Mouse (Mus musculus) embryo, embryonic 11.5 days (tissue): ENCODE results near the gene Abca17.

Source experiments
- DNase-seq: peaks from one replicate; pipeline ENCODE4 v3.0.0-alpha.2; 2012; ENCODE audit warnings: low read depth, low spot score

The Abca17 gene

DNA sequence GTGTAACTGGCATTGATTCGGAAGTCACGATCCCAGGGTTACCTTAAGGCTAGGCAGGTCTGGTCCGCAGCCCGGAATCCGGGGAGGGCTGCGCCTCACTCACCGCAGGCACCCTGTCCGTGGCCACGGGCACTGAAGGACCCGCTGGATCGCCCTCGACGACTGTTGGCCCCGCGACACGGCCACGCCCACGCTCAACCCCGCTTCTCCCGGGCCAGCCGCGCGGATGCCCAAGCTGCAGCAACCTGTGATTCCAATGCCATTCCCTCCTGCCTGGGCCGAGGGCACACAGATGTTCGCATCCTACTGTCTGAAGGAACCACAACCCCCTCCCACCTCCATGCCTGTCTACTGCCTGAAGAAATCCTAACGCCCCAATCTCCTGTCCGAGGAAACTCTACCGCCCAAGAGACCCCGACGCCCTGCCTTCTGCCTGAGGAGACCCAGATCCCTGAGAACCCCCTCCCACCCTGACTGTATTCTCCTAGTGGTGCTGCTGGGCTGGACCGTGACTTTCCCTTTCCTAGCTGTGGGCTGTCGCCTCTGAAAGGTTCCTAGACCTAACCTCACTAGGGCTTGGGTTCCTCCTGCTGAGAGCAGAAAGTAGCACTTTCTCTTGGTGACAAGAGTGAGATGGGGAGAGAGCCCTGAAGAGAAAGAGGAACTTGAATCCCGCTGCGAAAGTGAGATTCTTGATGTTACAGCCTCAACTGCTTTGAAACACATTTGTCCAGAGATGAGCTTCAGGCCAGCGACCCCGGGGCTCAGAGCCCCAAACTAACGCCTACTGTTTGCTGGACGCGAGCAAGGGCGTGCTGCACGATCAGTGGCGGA is at the start of gene Abca17:
Abca17 (minus strand) TSS at position 143 of the 834 bp plus-strand sequence.
- DNase-seq: no peak

DNA sequence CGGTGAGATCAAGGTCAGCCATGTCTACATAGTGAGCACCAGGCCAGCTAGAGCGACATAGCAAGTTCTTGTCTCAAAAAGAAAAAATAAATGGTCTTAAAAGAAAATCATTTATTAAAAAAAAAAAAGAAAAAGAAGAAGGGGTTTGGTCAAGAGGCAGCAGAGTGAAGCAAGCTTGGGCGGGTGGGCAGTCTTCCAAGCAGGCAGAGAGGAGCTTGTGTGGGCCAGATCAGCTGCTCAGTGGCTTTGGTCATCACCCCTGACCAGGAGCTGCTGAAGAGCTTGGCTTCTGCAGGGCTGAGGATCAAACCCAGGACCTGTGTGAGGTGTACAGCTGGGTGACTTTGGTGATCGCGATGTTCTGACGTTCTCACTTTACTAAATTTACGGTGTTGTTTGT is 43.6 kb upstream of the Abca17 start:
- DNase-seq: no peak

DNA sequence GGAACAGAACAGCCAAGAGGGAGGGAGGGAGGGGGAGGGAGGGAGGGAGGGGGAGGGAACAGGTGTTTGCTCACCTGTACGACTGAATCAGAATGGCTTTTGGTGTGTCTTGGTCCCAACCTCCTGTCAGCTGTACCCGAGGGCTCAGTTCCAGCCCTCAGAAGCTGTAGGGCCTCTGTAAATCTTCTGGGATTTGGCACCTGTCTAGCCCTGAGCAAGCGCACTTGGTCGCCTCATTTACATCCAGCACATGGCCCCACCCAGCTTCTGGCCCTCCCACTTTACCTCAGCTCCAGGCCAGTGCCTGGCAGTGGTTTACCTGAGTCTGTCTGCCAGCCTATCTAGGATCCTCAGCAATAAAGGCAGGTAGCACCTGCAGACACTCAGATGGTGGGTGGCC is 42.7 kb upstream of the Abca17 start:
- DNase-seq: no peak

DNA sequence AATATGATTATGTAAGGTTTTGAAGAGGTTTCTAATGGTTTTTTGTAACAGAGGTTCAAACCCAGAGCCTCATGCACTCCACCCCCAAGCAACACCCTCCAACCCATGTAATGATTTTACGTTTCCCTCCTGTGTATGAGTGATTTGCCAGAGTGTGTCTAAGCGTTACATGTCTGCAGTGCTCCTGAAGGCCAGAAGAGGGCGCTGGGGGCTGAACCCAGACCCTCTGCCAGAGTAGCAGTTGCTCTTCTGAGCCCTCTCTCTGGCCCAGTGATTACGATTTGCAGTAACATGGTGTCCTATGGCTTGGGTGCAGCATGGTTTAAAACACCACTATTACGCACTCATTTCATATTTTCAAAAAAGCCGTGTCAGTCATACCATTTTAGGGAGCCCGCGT is 40.3 kb upstream of the Abca17 start:
- DNase-seq: no peak

DNA sequence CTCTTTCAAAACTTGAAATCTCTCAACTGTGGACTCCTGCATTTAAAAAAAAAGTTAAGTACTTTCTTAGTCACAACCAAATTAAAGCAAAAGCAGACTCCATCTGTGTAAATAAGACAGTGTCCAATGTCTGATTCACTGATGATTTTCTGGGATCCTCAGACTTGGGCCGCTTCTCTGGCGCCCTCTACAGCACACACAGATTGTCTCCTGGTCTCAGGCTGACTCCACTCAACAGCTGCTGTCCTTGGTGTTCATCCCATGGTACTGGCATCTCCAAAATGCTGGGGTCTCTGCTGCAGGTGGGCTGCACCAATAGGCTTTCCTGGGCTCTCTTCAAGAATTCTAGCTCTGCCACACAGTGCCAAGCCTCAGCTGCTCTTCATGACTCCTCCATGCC is 39.0 kb upstream of the Abca17 start:
- peak; percentile 36 for DNase-seq

DNA sequence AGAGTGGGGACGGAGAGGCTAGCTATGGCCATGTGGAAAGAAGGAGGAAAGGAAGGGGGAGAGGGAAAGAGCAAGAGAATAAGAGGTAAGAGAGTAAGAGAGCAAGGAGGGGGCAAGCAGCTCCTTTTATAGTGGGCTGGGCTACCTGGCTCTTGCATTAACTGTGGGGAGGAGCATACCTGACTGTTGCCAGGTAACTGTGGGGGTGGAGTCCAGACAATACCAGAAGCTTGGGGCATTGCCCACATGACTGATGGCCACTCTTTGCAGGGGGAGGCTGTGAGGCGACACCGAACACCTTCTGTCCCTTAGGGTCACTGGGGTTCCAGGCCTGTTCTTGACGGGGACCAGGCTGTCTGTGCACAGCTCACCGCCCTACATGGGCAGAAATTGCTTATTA is 37.8 kb upstream of the Abca17 start:
- DNase-seq: no peak

DNA sequence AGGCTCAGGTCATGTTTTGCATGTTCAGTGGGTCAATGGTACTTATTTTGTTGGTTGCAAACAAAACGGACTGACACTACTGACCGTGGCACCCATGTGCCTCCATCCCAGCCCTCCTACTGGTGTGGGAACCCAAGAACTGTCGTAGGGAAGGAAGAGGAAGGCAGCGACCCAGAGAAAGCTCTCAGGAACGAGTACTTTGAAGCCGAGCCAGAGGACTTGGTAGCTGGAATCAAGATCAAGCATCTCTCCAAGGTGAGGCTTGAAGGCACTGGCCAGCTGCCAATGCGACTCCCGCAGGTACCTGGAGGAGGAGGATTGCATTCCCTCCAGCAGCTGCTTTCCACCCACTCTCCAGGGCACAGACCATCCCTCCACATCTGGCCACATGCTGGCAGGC is 32.9 kb upstream of the Abca17 start:
- no peak for DNase-seq

DNA sequence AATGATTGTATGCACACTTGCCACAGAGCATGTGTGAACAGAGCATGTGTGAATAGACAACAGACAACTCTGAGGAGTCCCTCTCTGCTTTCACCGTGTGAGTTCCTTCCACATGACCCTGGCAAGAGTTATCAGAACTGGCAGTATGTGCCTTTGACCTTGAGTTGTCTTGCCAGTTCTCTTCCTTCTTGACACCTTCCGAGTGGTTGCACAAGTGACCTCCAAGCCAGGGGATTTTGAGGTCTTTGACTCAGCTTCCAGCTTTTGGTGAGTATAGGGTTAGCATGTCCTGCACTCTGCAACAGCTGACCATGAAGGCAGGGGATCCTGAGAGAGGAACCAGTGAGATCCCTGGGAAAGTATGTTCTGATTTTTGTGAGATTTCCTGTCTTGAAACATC is 27.6 kb upstream of the Abca17 start:
- DNase-seq: no peak

DNA sequence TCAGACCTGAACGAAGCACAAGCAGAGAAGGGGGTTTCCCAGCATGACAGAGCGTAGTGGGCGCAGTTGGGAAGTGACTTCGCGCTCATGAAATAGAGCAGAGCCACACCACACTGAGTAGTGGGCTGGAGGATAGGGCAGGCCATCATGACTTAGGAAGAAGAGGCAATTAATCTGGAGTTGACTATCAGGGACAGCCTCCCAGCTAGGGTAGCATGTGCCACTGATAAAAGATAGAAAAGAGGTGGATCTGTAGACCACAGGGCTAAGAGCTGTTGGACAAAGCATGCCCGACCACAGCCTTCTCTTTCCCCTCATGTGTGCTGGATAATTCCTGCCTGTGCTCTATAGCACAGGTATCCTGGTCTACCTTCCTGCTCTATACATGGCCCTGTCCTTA is 25.0 kb upstream of the Abca17 start:
- no peak for DNase-seq

DNA sequence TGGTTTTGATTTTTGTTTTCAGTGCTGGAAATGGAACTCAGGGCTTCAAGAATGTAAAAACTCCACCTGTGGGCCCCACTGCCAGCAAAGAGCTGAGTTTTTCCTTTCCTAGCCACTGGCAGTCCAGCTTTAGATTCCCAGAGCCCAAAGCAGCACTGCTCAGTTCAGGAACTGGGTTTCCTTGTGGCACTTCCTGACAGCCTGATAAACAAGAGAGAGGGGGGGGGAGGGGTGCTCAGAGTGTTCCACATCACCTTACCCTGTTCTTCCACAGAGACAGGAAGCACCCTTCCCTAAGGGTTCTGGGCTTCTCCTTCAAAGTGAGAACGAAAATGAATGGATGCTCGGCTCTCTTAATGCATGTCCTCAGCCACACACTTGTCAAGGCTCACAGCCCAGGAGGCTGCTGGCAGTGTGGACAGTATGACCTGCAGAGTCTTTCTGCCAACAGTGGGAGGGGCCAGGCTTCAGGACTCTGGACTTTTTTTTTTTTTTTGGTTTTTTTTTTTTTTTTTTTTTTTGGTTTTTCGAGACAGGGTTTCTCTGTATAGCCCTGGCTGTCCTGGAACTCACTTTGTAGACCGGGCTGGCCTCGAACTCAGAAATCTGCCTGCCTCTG is 24.3 kb upstream of the Abca17 start:
- DNase-seq: no peak

DNA sequence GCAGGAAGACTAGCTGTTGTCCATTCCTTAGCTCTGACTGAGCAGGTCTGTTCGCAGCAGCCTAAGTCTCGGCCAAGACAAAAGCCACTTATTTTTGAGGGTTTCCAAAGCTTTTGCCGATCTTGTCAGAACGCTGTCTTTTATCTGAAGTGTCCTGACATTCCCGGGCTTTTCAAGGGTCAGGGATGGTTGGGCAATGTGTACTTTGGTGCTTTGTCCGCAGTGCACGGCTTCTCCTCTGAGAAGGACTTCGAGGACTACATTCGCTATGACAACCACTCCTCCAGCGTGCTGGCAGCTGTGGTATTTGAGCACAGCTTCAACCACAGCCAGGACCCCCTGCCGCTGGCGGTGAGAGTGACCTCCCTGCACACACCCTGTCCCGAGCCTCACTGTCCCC is 15.0 kb upstream of the Abca17 start:
- DNase-seq: no peak

DNA sequence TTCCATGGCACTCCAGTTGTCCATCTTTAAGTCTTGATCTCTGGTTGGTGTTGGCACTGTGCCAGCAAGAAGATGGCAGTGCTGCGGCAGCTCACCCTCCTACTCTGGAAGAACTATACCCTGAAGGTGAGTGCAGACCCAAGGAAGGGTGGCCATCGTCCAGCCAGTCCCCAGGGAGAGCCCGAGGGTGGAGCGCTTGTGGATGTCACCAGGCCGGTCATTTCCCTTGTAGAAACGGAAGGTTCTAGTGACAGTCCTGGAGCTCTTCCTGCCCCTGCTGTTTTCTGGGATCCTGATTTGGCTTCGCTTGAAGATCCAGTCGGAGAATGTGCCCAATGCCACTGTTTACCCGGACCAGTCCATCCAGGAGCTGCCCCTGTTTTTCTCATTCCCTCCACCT is 13.6 kb upstream of the Abca17 start:
- DNase-seq: no peak

DNA sequence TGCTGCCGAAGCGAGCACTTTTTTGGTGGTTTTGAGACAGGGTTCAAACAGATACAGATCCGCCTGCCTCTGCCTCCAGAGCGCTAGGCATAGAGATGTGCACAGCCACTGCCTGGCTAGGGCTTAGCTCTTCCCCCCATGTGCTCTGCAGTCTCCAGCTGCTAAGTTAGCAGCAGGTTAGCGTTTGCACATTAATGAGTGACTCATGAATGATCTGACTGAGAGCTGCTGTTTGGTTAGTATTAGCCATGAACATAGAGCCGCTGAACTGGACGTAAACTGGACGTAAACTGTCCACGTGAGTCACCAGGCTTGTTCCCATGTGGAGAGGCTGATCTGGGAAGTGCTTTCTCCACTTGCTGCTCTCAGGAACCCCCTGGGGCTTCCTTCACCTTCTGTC is 11.7 kb upstream of the Abca17 start:
- no peak for DNase-seq

DNA sequence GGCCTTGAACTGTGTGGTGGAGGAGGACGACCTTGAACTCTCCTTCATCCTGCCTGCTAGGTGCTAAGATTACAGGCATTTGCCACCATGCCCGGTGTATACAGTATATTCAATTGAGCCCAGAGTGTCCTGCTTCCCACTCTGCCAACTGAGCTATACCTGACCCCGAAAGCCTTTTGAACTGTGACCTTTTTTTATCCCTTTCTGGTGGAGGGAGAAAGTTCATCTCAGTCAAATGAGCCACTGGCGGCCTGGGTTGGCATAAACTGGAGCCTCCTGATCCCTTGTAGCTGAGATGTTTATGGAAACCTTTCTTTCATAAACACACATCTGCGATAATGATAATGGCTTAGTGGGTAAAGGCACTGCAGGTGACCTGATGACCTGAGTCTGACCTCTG is 10.4 kb upstream of the Abca17 start:
- no peak for DNase-seq

DNA sequence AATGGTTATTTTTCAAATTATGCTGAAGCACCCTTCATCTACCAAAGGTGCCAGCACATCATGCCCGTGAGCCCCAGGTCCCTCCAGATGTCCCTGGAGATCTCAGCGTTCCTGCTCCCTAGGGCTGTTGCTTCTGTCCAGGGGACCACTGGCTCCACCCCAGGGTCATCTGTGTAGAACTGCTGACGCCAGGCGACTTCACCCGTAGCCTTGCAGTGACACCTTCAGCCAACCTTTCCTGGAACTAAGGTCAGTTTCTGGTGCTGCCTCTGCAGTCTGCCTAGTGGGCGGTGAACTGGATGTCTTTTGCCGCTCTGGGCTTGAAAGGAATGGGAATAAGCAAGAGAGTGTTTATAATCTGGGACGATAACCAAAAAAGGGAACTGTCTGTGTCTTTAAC is 10.0 kb upstream of the Abca17 start:
- no peak for DNase-seq

DNA sequence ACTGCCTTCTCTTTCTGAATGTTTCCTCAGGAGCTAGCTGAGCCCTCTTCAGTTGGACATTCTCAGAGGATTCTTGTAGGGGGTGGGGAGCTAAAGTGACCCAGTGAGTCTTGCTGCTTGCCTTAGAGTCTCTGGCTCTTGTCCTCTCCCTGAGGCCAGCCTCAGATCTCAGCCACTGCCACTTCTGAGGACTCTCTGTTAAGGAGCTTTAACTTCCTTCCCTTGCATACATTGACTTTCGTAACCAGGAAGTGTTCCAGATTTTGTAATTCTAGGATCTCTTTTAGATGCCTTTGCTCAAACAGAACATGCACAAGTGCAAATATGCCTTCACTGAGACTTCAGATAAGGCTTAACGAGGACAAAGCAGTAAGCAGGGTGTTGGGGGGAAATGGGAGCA is 9.0 kb upstream of the Abca17 start:
- no peak for DNase-seq

DNA sequence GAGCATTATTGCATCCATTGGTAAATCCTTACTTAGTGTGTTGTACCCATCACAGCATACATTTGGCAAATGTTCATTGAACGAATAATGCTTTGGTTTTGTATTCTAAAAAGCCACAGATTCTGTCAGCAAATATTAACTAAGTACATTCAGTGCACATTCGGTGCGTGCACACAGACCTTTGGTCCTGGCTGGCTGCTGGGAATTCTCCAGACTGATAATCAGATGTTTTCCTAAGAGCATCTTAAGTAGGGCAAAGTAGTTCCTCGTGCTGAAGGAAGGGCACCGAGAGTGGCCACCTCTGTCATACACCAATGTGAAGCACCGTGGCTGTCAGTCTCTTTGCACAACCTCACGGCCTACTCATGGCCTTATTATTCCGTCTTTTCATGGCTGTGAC is 8.1 kb upstream of the Abca17 start:
- DNase-seq: no peak

DNA sequence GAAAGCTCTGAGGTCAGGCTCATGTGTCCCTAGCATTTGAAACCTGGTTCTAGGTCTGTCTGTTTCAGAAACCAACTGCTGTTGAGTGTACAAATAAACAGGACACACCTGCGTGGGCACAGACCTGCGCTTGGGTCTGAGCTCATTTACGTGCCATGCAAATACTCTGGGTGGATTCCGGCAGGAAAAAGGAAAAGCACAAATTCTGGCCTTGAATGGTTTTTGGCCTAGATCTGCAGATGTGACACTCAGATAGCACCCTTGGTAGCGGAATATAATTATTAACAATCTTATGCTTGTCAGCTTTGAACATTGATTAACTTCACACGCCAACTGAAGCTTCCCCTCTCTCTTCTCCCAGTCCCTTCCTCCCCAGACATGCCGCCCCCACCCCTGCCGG is 4.4 kb upstream of the Abca17 start:
- no peak for DNase-seq

DNA sequence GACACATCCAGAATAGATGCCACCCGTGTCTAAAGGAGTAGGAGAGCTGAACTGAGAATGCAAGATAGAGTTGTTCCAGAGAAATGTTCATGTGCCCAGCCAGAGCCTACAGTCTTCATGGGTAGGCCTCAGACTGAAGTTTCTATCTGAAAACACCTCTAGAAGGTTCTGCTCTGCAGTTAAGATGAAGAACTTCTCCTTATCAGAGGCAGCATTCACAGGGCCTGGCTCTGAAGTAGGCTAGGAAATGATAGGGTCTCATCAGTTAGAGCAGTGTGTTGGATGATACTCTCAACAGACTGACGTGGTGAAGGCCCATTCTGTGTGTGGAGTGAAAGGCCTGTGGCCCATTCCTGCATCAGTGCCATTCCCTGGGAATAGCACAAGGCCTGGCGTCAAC is 3.1 kb upstream of the Abca17 start:
- DNase-seq: no peak

DNA sequence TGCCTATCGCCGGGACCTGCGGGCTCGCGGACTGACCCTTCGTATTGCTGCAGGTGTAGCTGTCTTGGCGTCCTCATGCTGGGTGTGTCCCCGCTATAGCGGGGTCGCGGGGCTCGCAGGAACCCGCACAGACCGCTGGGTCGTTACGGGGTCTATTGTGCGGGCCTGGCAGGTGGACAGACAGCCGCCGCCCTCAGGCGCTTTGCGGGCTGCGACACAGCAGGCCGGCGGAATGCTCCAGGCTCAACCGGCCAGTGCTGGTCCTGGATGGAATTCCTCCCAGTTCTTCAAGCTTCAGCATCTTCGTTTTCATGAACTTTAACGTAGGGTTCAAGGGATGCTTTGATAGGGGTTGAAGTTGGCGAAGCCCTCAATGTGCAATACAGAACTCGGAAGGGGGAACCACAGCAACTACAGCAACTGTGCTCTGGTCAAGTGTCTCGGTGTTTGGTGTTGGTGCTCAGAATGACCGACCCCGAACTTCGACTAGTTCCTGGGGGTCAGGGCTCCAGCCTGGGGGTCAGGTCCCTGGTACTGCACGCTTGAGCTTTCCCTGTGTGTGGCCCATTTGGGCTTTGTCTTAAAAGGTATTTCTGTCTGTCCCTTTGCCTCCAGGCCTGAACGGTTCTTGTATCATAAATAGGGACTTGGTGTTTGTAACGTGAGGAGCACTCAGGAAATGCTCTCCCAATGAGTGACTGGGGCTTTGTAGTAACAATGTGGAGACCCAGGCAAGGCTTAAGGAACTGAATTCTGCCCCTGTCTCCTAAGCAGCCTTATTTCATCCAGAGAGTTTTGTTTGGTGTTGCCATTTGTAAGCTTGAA is 1.7 kb upstream of the Abca17 start:
- peak; percentile 20 for DNase-seq

DNA sequence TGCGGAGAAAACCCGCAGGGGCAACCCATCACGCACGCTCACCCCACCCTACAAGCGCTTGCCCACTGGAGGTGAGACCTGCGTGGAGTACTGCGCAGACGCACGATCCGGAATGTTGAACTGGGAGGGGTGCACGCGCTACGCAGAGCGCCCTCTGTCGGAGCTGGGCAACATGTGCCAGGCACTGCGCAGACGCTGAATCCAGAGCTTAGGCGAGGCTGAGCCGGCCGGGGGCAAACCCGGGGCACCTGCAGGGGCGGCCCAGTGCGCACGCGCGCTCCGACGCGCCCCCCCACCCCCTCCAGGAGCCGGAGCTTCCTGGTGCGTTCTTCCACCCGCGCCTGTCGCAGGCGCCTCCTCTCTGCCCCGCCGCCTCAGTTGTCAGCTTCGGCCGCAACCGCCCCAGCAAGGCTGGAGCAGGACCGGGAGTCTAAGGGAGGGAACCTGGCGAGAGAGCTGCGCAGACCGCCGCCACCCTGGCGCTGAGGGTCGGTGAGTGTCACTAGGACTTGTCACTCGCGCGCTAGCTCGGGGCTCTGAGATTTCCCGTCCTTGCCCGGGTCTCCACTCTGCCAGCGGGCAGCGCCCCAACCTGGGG is 991 bp upstream of the Abca17 start, which contains the start of gene Abca3:
Abca3 (plus strand) TSS at position 191 of the 598 bp plus-strand sequence.
- DNase-seq: peak; percentile 92

DNA sequence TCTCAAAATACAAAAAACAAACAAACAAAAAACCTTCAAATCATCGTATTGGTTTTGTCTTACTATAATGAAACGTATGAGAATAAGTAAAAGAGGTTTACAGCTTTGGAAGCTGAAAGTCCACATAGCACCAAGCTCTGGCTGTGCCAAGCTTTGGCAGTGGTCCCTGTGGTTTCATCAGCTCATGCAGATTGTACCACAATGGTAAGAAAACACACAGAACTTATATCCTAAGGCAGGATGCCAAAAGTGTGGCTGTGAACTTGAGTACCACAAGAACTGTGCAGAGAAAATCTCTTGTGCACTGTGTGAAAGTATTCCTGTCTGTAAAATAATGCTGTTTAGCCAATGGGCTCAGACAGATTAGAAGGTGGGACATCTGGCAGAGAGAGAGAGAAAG is 1.7 kb downstream of the Abca17 start:
- no peak for DNase-seq
